Mouse (Mus musculus) midbrain, embryonic 14.5 days (tissue): ENCODE data around the gene Cpa4. TPM values are rescaled to one million over a fixed set of nuclear protein-coding genes. Genes with fewer than 3 reads are reported as not detected.

Experiments used
- ATAC-seq: fragments of 200-750 bp; cut with Nextera tagmentation; 2 replicates; pipeline ENCODE4 v1.8.0; 2017; ENCODE audit warnings: moderate number of reproducible peaks, moderate library complexity; ENCODE audit not compliant: low FRiP score, low TSS enrichment
- DNase-seq: peaks from one replicate; pipeline ENCODE4 v3.0.0-alpha.2; 2015
- H3K27ac ChIP-seq: fragments of 300-500 bp; sonication (generic); replicated peaks from 2 replicates; pipeline ENCODE4 v1.5.1; 2014; ENCODE audit warnings: mild to moderate bottlenecking, low read depth, low read length, moderate library complexity
- H3K27me3 ChIP-seq: fragments of 300-500 bp; sonication (generic); 2 replicates; pipeline ENCODE4 v1.6.1; 2014; ENCODE audit warnings: low read length, control low read depth, mixed read lengths; ENCODE audit not compliant: control insufficient read depth, insufficient read depth
- H3K36me3 ChIP-seq: fragments of 300-500 bp; sonication (generic); 2 replicates; pipeline ENCODE4 v1.6.1; 2014; ENCODE audit warnings: low read length, control low read depth; ENCODE audit not compliant: control insufficient read depth, insufficient read depth
- H3K4me1 ChIP-seq: fragments of 300-500 bp; sonication (generic); 2 replicates; pipeline ENCODE4 v1.6.1; 2014; ENCODE audit warnings: mild to moderate bottlenecking, antibody characterized with exemption, low read length, control low read depth; ENCODE audit not compliant: control insufficient read depth, insufficient read depth
- H3K4me2 ChIP-seq: fragments of 300-500 bp; sonication (generic); 2 replicates; pipeline ENCODE4 v1.6.1; 2014; ENCODE audit warnings: mild to moderate bottlenecking, low read length, moderate library complexity
- H3K4me3 ChIP-seq: fragments of 300-500 bp; sonication (generic); replicated peaks from 2 replicates; pipeline ENCODE4 v1.5.1; 2014; ENCODE audit warnings: low read depth, low read length
- H3K9ac ChIP-seq: fragments of 300-500 bp; sonication (generic); replicated peaks from 2 replicates; pipeline ENCODE4 v1.6.1; 2014; ENCODE audit warnings: mild to moderate bottlenecking, low read length, moderate library complexity
- H3K9me3 ChIP-seq: fragments of 300-500 bp; sonication (generic); 2 replicates; pipeline ENCODE4 v1.6.1; 2016; ENCODE audit warnings: low read length, control low read depth, mixed read lengths; ENCODE audit not compliant: control insufficient read depth
- WGBS: fragments of 180-500 bp; shearing (Covaris S2); extraction: QIAGEN DNeasy Blood & Tissue Kit; methylation state at CpG from one replicate; pipeline ENCODE4 v1.1.7; 2014; 5-methylcytosine and 5-hydroxymethylcytosine counted together
- polyA plus RNA-seq: library from polyadenylated mRNA; unstranded; fragments of >200 nt; fragmentation: Nextera tagmentation; extraction: Ambion mirVana; gene quantifications from 2 replicates; pipeline ENCODE4 v1.2.1, GENCODE M21; 2014

Gene Cpa4
- polyA plus RNA-seq, 1 experiment from 2014 or later, result 1.2 TPM

DNA sequence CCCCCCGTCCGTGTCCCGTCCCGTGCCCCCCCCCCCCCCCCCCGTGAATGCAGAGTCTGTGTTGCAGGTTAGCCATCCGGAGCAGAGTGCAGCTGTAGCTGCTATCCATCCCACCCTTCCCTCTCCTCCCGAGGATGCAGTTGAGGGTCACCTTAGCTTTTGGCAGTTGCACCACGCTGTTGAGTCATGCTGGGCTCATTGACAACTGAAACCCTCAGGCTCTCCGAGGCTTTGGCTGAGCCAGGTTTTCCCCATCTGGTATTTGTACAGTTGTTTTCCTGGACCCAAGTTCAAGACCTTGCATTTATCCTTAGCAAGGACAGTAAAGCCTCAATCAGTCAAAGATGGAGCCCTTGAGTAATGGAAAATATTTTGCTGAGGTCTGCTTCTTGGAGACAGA is 12.1 kb upstream of the Cpa4 start:
- Histone ChIP-seq H3K9me3 (no peaks in the 10 kb centered on the region), H3K36me3 (no peaks in the 10 kb centered on the region), H3K4me2 (no peak overlapping the region), H3K4me3 (no peak overlapping the region), H3K27me3 (no peaks in the 10 kb centered on the region), H3K27ac (no peak overlapping the region), H3K4me1 (peaks cover 19% of the 10 kb centered on the region), H3K9ac (no peak overlapping the region)
- 12% methylated on average over 5 of the region's 9 CpGs for WGBS
- no peak for DNase-seq
- ATAC-seq, result no peak

DNA sequence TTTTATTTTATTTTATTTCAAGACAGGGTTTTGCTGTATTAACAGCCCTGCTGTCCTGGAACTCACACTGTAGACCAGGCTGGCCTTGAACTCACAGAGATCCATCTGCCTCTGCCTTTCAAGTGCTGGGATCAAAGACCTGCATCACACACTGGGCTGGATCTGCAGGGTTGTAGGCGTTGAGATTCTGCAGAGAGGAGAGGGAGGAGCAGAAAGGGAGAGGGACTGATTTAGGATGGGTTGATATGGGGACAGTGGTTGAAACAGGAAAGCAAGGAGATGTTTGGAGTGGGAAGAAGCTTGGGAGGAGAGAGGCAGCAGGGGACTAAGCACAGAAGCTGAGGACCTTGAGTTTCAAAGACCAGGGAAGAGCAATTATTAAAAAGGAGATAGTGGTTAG is 8.4 kb upstream of the Cpa4 start:
- Histone ChIP-seq H3K27me3 (no peaks in the 10 kb centered on the region), H3K9me3 (no peaks in the 10 kb centered on the region), H3K4me1 (no peaks in the 10 kb centered on the region), H3K36me3 (no peaks in the 10 kb centered on the region), H3K27ac (no peak overlapping the region), H3K4me3 (no peak overlapping the region), H3K4me2 (no peak overlapping the region), H3K9ac (no peak overlapping the region)
- ATAC-seq (no peak), DNase-seq (no peak)
- 50% methylated on average over 1 of the region's 1 CpGs for WGBS

DNA sequence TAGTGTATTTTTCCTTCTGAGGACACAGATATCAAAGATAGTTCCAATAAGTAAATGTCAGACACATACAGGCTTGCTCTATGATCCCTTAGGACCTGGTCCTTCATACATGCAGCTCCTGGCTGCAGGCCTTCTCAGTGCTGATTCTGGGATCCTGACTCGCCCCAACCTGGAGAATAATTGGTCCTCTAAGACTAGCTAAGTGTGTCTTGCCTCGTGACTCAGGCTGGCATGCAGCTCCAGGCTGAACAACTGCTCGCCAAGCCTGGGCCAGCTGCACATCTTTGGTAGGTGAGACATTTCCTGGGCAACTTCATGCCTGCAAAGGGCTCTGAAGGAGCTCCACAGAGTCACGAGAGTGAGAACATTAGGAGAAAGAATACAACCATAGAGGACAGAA is 6.0 kb upstream of the Cpa4 start:
- DNase-seq (no peak), ATAC-seq (no peak)
- Histone ChIP-seq H3K4me2 (no peak overlapping the region), H3K9me3 (no peaks in the 10 kb centered on the region), H3K27ac (no peak overlapping the region), H3K4me1 (no peaks in the 10 kb centered on the region), H3K36me3 (no peaks in the 10 kb centered on the region), H3K27me3 (no peaks in the 10 kb centered on the region), H3K4me3 (no peak overlapping the region), H3K9ac (no peak overlapping the region)
- WGBS, result 80% methylated on average over 4 of the region's 4 CpGs

DNA sequence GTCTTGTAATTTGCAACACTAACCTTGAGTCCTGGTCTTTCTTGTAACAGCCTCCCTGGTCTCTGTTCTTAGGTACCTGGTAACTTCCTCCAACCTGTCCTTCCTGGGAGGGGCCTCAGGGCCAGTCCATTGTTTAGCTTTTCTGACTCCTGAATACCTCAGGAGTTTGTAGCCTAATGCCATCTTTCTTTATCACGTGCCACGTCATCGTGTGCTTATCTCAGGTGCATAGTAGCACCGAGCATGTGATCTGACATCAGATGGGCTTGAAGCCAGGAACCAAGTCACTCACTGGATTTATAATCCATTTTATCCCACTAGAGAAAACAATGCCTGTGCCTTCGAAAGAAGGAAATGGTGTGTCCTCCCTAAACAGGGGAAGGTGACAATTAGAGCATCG is 4.6 kb upstream of the Cpa4 start:
- WGBS, result 82% methylated on average over 6 of the region's 6 CpGs

DNA sequence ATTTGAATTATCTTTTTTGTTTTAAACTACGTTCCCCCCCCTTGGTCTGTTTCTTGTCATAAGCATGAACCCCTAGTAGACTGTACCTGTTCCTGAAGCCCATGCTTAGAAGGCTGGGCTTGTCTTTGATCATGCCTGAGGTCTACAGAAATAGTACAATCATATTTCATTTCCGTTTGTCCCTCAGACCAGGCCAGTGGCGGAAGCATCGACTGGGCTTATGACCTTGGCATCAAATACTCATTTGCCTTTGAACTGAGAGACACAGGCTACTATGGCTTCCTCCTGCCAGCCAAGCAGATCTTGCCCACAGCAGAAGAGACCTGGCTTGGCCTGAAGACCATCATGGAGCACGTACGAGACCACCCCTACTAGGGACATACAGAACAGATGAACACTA is 4.1 kb upstream of the Cpa4 start:
- Histone ChIP-seq H3K9me3 (no peaks in the 10 kb centered on the region), H3K4me1 (no peaks in the 10 kb centered on the region), H3K9ac (no peak overlapping the region), H3K4me3 (no peak overlapping the region), H3K27me3 (no peaks in the 10 kb centered on the region), H3K27ac (no peak overlapping the region), H3K36me3 (no peaks in the 10 kb centered on the region), H3K4me2 (no peak overlapping the region)
- no peak for DNase-seq
- WGBS, result 95% methylated on average over 6 of the region's 6 CpGs
- ATAC-seq, result no peak

More for the DNA sequence above, 4.6 kb upstream of the Cpa4 start:
- H3K36me3 ChIP-seq, result no peaks in the 10 kb centered on the region
- no peak overlapping the region for H3K27ac ChIP-seq
- DNase-seq (no peak), ATAC-seq (no peak)
- no peak overlapping the region for H3K4me3 ChIP-seq
- H3K4me1 ChIP-seq, result no peaks in the 10 kb centered on the region
- H3K9ac ChIP-seq, result no peak overlapping the region
- H3K9me3 ChIP-seq, result no peaks in the 10 kb centered on the region
- no peaks in the 10 kb centered on the region for H3K27me3 ChIP-seq
- no peak overlapping the region for H3K4me2 ChIP-seq

DNA sequence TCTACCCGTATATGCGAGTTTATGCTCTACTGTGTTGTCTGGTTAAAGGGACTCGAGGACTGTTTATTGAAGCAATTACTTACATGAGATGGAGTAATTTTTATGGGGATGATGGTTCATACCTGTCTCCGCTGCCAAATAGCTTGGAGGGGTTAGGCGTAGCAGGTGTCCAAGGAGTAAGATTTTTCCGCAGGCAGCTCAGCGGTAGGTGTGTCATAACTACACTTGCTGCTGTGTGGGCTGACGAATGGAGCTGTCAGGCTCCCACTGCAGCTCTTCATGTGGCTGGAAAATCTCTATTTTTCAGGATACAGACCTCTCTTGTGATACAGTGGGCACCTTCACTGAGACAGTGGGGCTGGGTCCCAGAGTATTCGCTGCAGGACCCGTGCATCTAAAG is 1.2 kb downstream of the Cpa4 start:
- no peak overlapping the region for H3K4me2 ChIP-seq
- peaks cover 13% of the 10 kb centered on the region for H3K4me1 ChIP-seq
- H3K9ac ChIP-seq, result no peak overlapping the region
- H3K36me3 ChIP-seq, result no peaks in the 10 kb centered on the region
- no peak overlapping the region for H3K4me3 ChIP-seq
- no peaks in the 10 kb centered on the region for H3K27me3 ChIP-seq
- 91% methylated on average over 10 of the region's 10 CpGs for WGBS
- no peak for ATAC-seq
- H3K27ac ChIP-seq, result no peak overlapping the region
- H3K9me3 ChIP-seq, result no peaks in the 10 kb centered on the region
- DNase-seq, result no peak

DNA sequence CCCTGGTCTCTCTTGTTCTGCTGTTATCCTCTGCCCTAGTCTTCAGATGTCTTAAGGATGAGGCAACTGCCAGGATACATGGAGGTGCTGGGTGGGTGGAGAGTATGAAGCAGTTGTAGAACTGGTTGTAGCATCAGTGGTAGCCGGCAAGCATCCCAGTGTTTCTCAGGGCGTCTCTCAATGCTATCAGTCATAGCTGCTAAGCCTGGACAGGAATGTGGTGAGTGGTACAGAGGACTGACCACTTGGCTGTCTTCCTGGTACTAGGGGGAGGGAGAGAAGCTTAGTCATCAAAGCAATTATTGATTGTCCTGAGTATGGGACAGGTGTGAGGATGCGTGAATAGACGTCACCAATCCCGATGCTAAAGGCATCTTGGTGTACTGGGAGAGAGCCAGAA is 1.8 kb downstream of the Cpa4 start:
- H3K27ac ChIP-seq, result no peak overlapping the region
- H3K9ac ChIP-seq, result no peak overlapping the region
- 96% methylated on average over 5 of the region's 5 CpGs for WGBS
- peaks cover 13% of the 10 kb centered on the region for H3K4me1 ChIP-seq
- H3K9me3 ChIP-seq, result no peaks in the 10 kb centered on the region
- no peak overlapping the region for H3K4me3 ChIP-seq
- H3K4me2 ChIP-seq, result no peak overlapping the region
- H3K36me3 ChIP-seq, result no peaks in the 10 kb centered on the region
- H3K27me3 ChIP-seq, result no peaks in the 10 kb centered on the region
- DNase-seq, result no peak
- ATAC-seq, result no peak

DNA sequence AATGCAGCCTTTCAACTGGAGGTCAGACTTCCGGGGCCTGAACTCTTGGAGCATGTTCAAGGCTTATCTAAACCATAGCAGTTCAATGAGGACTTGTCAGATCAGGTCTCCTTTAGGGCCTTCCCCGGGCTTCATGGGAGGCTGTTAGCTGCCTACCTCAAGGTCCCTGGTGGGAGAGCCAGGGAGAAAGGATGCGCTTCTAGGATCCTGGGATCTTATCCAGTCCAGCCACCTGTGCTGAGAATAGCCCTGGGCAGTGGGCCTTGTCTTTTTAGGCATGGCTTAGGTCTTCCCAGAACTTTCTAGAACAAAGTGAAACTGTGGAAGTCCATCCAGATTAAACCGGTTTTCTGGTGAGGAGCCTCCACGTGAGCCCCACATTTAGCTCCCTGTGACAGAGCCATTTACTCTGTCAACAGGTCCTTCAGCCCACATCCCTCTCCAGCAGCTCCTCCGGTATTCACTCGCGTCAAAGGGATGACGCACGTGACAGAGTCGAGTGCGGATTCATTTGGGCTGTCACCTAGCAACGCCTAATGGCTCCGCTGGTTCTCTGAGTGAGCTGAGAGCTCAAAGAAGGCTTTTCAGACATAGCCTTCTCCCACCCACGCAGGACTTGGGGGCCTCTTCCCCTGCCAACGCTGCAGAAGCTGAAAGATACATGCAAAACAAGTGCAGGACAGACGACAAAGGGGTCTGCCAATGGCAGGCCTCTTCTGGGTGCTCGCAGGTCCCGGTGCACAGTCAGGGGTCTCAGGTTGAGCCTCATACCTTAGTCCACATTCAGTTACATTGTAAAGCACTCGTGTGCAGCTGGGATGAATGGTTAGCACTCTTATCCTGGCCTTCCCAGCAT is 4.5 kb downstream of the Cpa4 start:
- 25% methylated on average over 20 of the region's 20 CpGs for WGBS
- Histone ChIP-seq H3K4me1 (peaks cover 13% of the 10 kb centered on the region), H3K4me3 (no peak overlapping the region), H3K9ac (no peak overlapping the region), H3K4me2 (peak overlapping the region; percentile 21; the same call in 1 of the 2 replicates), H3K27ac (peak overlapping the region; percentile 65), H3K27me3 (no peaks in the 10 kb centered on the region), H3K36me3 (no peaks in the 10 kb centered on the region), H3K9me3 (no peaks in the 10 kb centered on the region)
- peak; percentile 87 for DNase-seq
- peak; percentile 87 for ATAC-seq

DNA sequence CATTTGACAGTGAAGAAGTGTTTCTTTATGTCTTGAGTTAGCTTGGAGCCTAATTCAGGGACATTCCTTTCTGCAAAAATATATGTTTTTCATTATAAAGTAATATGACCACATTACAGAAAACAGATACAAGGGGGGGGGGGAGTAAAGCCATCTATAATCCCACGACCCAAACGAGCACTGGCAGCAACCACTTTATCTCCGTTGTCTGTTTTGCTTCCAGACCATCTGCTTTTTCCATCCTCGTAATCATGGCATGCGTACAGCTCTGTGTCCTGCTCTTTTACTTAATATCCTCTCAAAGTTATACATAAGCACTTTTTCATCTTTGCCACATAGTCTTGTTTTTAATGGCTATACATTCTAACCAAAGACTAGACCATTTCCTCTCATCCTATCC is 5.2 kb downstream of the Cpa4 start:
- no peaks in the 10 kb centered on the region for H3K27me3 ChIP-seq
- H3K4me2 ChIP-seq, result no peak overlapping the region
- 70% methylated on average over 5 of the region's 5 CpGs for WGBS
- no peak overlapping the region for H3K4me3 ChIP-seq
- H3K27ac ChIP-seq, result peak overlapping the region; percentile 65
- no peaks in the 10 kb centered on the region for H3K36me3 ChIP-seq
- peaks cover 13% of the 10 kb centered on the region for H3K4me1 ChIP-seq
- H3K9ac ChIP-seq, result no peak overlapping the region
- ATAC-seq (no peak), DNase-seq (no peak)
- H3K9me3 ChIP-seq, result no peaks in the 10 kb centered on the region
